Mouse (Mus musculus): Measurements from ENCODE around the gene Cacna1d. TPM values are rescaled to one million over a fixed set of nuclear protein-coding genes. Genes with fewer than 3 reads are reported as not detected.

The Cacna1d gene
- polyA plus RNA-seq, 1 experiment from 2014 or later, result 3.0 TPM

- Histone ChIP-seq H3K9me3 (replicated peaks; ENCODE audit: low read length) (no peaks in the 10 kb centered on the region), H3K4me1 (replicated peaks; ENCODE audit: insufficient read depth, low read length) (no peaks in the 10 kb centered on the region), H3K9ac (ENCODE audit: low read depth, low read length) (no peak overlapping the region), H3K27ac (no peak overlapping the region), H3K4me3 (replicated peaks; ENCODE audit: low read depth, low read length) (no peak overlapping the region), H3K4me2 (ENCODE audit: low read length) (no peak overlapping the region), H3K36me3 (ENCODE audit: insufficient read depth, low read length) (no peaks in the 10 kb centered on the region), H3K27me3 (ENCODE audit: insufficient read depth, low read length) (no peaks in the 10 kb centered on the region)
- DNase-seq (ENCODE audit: low spot score) (no peak), ATAC-seq (replicated peaks; ENCODE audit: low FRiP score, low read depth) (no peak)
- WGBS, result 73% methylated on average over 4 of the region's 4 CpGs
- TF ChIP-seq CTCF (IDR thresholded peaks at IDR 0.05; ENCODE audit: low read depth), result no peak
These were observed 236.5 kb downstream of the Cacna1d start for GRCm38 (mm10) chr14:30254776-30255175.

DNA sequence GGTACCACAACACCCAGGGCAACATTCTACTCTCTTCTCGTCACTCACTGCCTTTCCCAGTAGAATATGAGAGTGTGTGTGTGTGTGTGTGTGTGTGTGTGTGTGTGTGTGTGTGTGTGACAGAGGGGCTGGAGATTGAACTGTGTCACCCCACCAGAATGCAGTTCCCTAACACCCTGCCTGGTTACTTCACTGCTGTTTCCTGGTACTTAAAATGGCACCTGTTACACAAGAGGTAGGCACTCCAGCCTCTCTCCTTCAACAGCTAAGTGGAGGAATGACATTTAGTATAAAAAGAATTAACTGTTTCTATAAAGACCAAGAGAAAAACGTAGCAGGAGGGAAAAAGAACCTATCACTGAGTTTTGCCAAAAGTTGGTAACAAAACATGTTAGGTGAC is 238.4 kb downstream of the Cacna1d start:
- Histone ChIP-seq H3K27ac (no peak overlapping the region), H3K27me3 (ENCODE audit: insufficient read depth, low read length) (no peaks in the 10 kb centered on the region), H3K4me2 (ENCODE audit: low read length) (no peak overlapping the region), H3K9me3 (replicated peaks; ENCODE audit: low read length) (no peaks in the 10 kb centered on the region), H3K36me3 (ENCODE audit: insufficient read depth, low read length) (no peaks in the 10 kb centered on the region), H3K9ac (ENCODE audit: low read depth, low read length) (no peak overlapping the region), H3K4me3 (replicated peaks; ENCODE audit: low read depth, low read length) (no peak overlapping the region), H3K4me1 (replicated peaks; ENCODE audit: insufficient read depth, low read length) (0 out of 2 replicates have a peak, but pooled peaks cover 5% of the 10 kb centered on the region)
- TF ChIP-seq CTCF (IDR thresholded peaks at IDR 0.05; ENCODE audit: low read depth), result no peak
- no peak for DNase-seq (ENCODE audit: low spot score)
- 76% methylated on average over 2 of the region's 2 CpGs for WGBS
- ATAC-seq (replicated peaks; ENCODE audit: low FRiP score, low read depth), result no peak

GRCm38 (mm10) chr14:30251351-30251750 is 239.9 kb downstream of the Cacna1d start:
- 84% methylated on average over 5 of the region's 5 CpGs for WGBS
- no peaks in the 10 kb centered on the region for H3K9me3 ChIP-seq (replicated peaks; ENCODE audit: low read length)
- no peak overlapping the region for H3K4me2 ChIP-seq (ENCODE audit: low read length)
- DNase-seq (ENCODE audit: low spot score) (no peak), ATAC-seq (replicated peaks; ENCODE audit: low FRiP score, low read depth) (no peak)
- 0 out of 2 replicates have a peak, but pooled peaks cover 5% of the 10 kb centered on the region for H3K4me1 ChIP-seq (replicated peaks; ENCODE audit: insufficient read depth, low read length)
- no peaks in the 10 kb centered on the region for H3K36me3 ChIP-seq (ENCODE audit: insufficient read depth, low read length)
- H3K27me3 ChIP-seq (ENCODE audit: insufficient read depth, low read length), result no peaks in the 10 kb centered on the region
- no peak for TF ChIP-seq CTCF (IDR thresholded peaks at IDR 0.05; ENCODE audit: low read depth)
- no peak overlapping the region for H3K4me3 ChIP-seq (replicated peaks; ENCODE audit: low read depth, low read length)
- H3K27ac ChIP-seq, result no peak overlapping the region
- H3K9ac ChIP-seq (ENCODE audit: low read depth, low read length), result no peak overlapping the region

- no peak overlapping the region for H3K27ac ChIP-seq
- no peak for TF ChIP-seq CTCF (IDR thresholded peaks at IDR 0.05; ENCODE audit: low read depth)
- ATAC-seq (replicated peaks; ENCODE audit: low FRiP score, low read depth) (no peak), DNase-seq (ENCODE audit: low spot score) (no peak)
- no peak overlapping the region for H3K4me2 ChIP-seq (ENCODE audit: low read length)
- WGBS, result 73% methylated on average over 4 of the region's 4 CpGs
- no peak overlapping the region for H3K4me3 ChIP-seq (replicated peaks; ENCODE audit: low read depth, low read length)
- no peak overlapping the region for H3K9ac ChIP-seq (ENCODE audit: low read depth, low read length)
- 0 out of 2 replicates have a peak, but pooled peaks cover 5% of the 10 kb centered on the region for H3K4me1 ChIP-seq (replicated peaks; ENCODE audit: insufficient read depth, low read length)
- no peaks in the 10 kb centered on the region for H3K27me3 ChIP-seq (ENCODE audit: insufficient read depth, low read length)
- no peaks in the 10 kb centered on the region for H3K9me3 ChIP-seq (replicated peaks; ENCODE audit: low read length)
- no peaks in the 10 kb centered on the region for H3K36me3 ChIP-seq (ENCODE audit: insufficient read depth, low read length)
These were observed 241.7 kb downstream of the Cacna1d start for GRCm38 (mm10) chr14:30249591-30249990.

DNA sequence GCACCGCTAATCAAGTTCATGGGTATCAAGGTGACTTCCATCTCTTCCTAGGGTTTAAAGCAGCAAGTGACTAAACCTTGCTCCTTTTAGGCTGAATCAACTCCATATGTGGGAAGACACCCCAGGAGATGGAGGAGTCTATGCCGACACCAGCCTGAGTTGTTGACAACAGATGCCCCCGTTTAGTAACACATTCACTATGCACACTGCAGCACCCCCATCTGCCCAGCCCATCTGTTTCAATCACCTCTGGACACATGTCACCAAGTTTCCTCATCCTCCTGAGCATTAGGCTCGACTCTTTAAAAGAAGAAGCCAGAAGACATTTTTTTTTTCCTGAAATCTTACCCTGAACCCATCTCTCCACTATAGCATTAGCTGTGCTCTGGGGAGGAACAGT is 242.4 kb downstream of the Cacna1d start:
- H3K4me3 ChIP-seq (replicated peaks; ENCODE audit: low read depth, low read length), result no peak overlapping the region
- no peak for ATAC-seq (replicated peaks; ENCODE audit: low FRiP score, low read depth)
- H3K9ac ChIP-seq (ENCODE audit: low read depth, low read length), result no peak overlapping the region
- no peak overlapping the region for H3K4me2 ChIP-seq (ENCODE audit: low read length)
- 0 out of 2 replicates have a peak, but pooled peaks cover 5% of the 10 kb centered on the region for H3K4me1 ChIP-seq (replicated peaks; ENCODE audit: insufficient read depth, low read length)
- WGBS, result 86% methylated on average over 4 of the region's 4 CpGs
- H3K27ac ChIP-seq, result no peak overlapping the region
- no peak for TF ChIP-seq CTCF (IDR thresholded peaks at IDR 0.05; ENCODE audit: low read depth)
- H3K36me3 ChIP-seq (ENCODE audit: insufficient read depth, low read length), result no peaks in the 10 kb centered on the region
- no peak for DNase-seq (ENCODE audit: low spot score)
- H3K27me3 ChIP-seq (ENCODE audit: insufficient read depth, low read length), result no peaks in the 10 kb centered on the region
- no peaks in the 10 kb centered on the region for H3K9me3 ChIP-seq (replicated peaks; ENCODE audit: low read length)

DNA sequence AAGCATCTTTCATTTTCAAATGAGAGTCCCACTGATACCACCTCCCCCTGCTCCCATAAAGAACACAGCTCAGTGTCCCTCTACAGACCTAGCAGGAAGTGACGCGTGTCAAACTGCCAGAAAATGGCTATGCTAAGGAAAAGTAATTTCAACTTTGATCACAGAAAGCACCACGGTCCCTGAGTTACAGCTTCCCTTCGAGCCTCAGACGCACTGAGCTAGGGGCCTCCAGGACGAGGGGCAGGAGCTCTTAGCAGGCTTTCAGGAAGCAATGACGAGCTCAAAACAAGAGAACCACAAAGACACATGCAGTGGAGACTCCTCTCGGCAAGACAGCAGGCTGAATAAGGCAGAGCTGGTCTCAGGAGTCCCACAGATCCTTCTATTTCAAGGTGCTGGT is 243.1 kb downstream of the Cacna1d start:
- DNase-seq (ENCODE audit: low spot score), result no peak
- Histone ChIP-seq H3K9ac (ENCODE audit: low read depth, low read length) (no peak overlapping the region), H3K27me3 (ENCODE audit: insufficient read depth, low read length) (no peaks in the 10 kb centered on the region), H3K9me3 (replicated peaks; ENCODE audit: low read length) (no peaks in the 10 kb centered on the region), H3K4me3 (replicated peaks; ENCODE audit: low read depth, low read length) (no peak overlapping the region), H3K27ac (no peak overlapping the region), H3K36me3 (ENCODE audit: insufficient read depth, low read length) (no peaks in the 10 kb centered on the region), H3K4me2 (ENCODE audit: low read length) (no peak overlapping the region), H3K4me1 (replicated peaks; ENCODE audit: insufficient read depth, low read length) (0 out of 2 replicates have a peak, but pooled peaks cover 5% of the 10 kb centered on the region)
- no peak for TF ChIP-seq CTCF (IDR thresholded peaks at IDR 0.05; ENCODE audit: low read depth)
- 44% methylated on average over 8 of the region's 8 CpGs for WGBS
- no peak for ATAC-seq (replicated peaks; ENCODE audit: low FRiP score, low read depth)

DNA sequence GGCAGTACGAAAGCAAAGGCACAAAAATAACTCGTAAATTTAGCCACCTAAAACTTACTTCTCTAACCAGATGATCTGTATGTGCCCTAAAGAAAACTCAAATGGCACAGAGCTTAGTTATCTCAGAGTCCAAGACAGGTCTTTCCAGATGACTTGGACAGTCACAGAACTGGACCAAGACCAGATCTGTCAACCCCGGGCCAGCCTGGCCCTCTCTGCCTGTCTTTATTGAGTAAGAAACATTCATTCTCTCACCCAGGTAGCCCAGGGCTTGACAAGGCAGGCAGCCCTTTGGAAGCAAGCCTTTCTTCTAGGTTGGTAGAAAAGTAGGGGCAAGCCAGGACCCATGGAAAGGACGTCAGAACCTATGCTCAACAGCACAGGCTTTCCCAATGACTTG is 243.6 kb downstream of the Cacna1d start:
- WGBS, result 85% methylated on average over 4 of the region's 4 CpGs
- H3K9ac ChIP-seq (ENCODE audit: low read depth, low read length), result no peak overlapping the region

More for the DNA sequence above, 243.6 kb downstream of the Cacna1d start:
- Histone ChIP-seq H3K27me3 (ENCODE audit: insufficient read depth, low read length) (no peaks in the 10 kb centered on the region), H3K9me3 (replicated peaks; ENCODE audit: low read length) (no peaks in the 10 kb centered on the region), H3K4me2 (ENCODE audit: low read length) (no peak overlapping the region), H3K36me3 (ENCODE audit: insufficient read depth, low read length) (no peaks in the 10 kb centered on the region), H3K4me3 (replicated peaks; ENCODE audit: low read depth, low read length) (no peak overlapping the region), H3K27ac (no peak overlapping the region), H3K4me1 (replicated peaks; ENCODE audit: insufficient read depth, low read length) (0 out of 2 replicates have a peak, but pooled peaks cover 5% of the 10 kb centered on the region)
- no peak for TF ChIP-seq CTCF (IDR thresholded peaks at IDR 0.05; ENCODE audit: low read depth)
- ATAC-seq (replicated peaks; ENCODE audit: low FRiP score, low read depth) (no peak), DNase-seq (ENCODE audit: low spot score) (no peak)

All from kidney, postnatal 0 days (tissue).